Mouse (Mus musculus) adrenal gland, postnatal 10 days (tissue): ENCODE measurements around the gene Grin2c. TPM values are rescaled to one million over a fixed set of nuclear protein-coding genes. Genes with fewer than 3 reads are reported as not detected.

Experiments used
- DNase-seq: peaks from one replicate; pipeline ENCODE4 v3.0.0; 2021; ENCODE audit warnings: mixed read lengths
- total RNA-seq, 2 experiments: library from RNA; stranded (reverse); gene quantifications; 2 replicates each; pipeline ENCODE4 v1.2.3; 2021

Gene Grin2c
- total RNA-seq, 2 experiments from 2014 or later, result 0.61 to 0.75 TPM

DNA sequence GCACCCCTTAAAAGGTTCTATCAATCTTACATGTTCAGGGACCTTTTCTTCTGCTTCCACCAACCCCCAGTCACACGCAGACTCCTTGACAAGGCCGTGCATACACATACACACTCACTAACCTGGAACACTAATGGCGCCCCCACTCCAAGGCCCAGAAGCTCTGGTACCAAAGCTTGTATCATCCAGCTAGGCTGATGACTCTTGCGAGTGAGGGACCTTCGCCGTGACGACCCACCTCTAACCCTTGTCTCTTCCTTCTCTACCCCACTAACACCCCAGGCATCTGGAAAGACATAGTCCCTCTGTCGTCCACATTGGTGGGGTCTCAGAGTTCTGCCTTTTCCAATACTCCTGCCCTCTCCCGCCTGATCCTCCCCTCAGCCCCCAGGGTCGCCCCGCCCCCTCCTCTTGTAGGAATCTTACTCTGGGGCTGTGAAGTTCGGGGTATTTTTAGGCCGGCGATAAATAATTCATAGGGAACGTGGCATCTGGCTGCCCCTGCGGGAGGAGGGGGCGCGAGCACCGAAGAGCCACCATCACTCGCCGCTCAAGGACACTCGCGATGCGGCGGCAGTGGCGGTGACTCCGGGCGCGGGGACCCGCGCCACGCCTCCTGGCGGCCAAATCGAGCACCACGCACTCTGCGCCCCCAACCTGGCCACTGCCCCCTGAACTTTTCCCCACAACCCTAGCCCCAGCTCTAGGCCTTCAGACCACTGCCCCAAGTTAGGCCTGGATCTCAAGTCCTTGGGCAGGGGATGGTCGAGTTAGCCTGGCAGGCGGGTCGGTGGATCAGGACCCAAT is 2.0 kb downstream of the Grin2c start:
- DNase-seq, result no peak

DNA sequence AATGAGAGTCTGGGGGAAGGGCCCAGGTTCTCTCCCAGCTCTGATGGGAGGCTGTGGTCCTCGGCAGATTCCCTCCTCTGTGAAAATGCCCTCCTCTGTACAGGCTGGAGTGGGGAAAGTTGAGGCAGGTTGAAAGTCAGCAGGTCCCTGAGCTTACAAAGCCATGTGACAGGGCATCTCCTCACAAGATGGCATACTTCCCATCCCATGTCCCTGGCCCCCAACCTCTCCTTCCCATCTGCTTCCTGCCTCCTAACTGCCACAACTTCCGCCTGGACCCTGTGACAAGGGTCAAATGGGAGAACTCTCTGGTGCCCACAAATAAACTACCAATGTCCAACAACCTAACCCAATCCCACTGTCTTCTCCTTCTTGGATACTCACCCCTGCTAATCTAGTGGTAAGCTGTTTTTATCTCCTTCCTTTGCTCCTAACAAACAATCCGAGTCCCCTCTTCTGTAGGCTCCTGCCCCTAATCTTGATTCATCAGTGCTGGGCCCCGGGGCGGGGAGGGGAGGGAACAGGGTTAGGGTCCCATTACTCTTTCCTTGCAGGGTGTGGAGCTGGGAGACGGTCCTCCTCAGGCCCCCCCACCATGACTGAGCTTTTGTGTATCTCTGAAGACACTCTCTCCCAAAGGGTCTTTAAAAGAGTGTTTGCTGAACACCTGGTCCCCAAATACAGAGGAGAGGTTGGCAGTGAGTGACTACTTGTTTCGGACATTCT is 2.7 kb downstream of the Grin2c start:
- DNase-seq, result no peak

DNA sequence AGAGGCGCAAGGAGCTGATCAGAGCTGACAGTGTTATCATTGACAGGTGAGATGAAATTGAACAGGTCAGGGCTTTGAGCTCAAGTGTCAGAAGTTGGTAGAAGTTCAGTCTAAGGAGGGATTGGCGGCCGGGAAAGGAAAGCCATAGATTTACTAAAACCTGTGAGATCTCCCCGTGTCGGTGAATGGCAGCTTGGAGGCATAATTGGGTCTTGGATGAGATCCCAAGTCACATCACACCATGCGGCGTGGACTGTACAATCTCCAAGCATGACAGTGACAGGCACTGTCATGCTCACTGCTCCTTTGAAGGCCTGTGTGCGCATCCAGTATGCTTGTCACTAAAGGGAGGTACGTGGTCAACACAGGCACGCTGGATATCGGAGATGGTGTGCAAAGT is 4.1 kb downstream of the Grin2c start:
- DNase-seq, result no peak

DNA sequence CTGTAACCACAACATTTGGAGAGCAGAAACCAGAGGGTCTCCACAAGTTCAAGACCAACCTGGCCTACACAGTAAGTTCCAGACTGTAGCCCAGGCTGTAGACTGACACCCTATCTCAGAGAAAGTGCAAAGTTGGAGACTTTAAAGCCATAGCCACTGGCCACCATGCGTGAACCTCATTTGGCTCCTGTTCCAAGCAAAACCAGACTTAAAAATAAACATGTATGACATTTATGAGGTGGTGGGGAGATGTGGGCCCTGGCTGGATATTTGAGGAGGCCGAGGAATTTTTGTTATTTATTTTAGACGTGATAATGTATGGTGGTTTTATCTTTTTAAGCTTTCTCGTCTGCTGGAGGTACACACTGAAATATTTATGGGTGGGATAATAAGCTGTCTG is 7.9 kb downstream of the Grin2c start:
- DNase-seq, result no peak

DNA sequence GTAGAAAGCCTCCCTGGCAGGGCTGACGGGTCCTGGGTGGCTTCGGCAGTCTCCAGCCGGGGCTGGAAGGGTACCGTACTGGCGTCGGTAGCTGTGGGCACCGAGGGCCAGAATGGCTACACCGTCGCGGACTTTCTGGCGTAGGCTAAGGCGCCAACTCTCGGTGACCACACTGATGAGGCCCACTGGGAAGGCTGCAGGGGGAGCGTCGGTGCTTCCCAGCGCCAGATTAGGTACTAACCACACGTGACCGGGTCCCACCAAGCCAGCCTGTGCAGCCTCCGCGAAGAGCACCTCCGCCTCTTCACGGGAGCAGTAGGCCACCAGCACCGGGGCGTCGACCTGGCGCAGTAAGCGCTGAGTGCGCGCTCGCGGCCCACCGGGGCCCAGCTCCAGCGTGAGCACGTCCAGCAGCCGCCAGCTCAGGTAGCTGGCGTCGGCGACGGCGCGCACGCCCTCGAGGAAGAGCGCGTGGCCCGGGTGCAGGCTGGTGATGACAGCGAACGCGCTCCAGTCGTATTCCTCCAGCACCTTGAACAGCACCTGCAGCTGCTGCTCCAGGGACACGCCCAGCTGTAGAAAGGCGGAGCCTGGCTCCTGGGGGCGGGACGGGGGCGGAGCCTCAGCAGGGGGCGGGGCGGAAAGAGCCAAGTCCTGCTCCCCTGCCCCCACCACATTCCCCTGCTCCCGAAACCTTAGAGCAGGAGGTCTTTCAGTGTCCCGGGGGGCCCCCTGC is 9.1 kb downstream of the Grin2c start:
- no peak for DNase-seq

DNA sequence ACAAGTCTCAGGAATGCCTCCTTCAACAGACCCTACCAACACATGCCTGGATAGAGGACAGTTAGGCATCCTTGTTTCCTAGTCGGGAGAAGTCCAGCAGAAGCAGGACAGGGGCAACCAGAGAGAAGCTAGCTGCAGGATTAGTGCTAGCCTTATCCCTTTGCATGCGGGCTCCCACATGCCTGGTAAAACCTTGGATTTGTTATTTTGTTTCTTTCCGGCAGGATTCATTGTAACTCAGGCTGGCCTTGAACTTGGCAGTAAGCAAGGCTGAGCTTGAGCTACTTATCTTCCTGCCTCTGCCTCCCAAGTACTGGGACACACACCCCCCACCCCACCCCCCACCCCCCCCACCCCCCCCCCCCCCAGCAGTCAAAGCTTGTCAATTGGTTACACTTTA is 15.8 kb downstream of the Grin2c start:
- DNase-seq, result no peak

DNA sequence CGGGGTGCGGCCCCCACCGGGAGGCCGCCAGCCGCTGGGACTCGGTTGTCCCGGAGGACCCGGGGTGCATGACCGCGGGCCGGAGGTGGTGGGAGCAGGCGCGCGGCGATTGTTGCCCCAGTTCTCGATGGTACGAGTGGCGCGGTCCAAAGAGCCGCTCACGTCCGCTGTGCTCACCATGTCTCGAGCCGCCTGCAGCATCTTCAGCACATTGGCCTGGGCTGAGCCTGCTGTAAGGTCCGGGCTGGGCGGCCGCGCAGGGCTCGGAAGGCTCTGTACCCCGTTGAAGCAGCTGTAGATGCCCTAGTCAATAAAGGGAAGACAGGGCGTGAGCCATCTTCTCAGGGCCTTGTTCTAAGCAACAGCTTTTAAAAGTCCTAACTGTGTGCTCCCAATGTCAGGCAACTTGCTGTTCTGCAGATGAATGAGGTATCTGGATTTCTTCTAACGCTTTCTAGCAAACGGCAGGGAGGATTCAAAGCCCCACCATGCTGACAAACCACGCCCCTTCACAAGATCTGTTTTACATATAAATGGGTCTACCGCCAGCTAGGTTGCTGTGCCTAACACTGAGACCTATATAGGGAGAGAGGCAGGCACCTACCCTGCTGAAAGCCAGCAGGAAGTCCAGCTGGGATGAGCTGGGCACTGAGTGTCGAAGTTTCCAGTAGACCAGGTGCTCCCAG is 16.5 kb downstream of the Grin2c start:
- DNase-seq, result no peak

DNA sequence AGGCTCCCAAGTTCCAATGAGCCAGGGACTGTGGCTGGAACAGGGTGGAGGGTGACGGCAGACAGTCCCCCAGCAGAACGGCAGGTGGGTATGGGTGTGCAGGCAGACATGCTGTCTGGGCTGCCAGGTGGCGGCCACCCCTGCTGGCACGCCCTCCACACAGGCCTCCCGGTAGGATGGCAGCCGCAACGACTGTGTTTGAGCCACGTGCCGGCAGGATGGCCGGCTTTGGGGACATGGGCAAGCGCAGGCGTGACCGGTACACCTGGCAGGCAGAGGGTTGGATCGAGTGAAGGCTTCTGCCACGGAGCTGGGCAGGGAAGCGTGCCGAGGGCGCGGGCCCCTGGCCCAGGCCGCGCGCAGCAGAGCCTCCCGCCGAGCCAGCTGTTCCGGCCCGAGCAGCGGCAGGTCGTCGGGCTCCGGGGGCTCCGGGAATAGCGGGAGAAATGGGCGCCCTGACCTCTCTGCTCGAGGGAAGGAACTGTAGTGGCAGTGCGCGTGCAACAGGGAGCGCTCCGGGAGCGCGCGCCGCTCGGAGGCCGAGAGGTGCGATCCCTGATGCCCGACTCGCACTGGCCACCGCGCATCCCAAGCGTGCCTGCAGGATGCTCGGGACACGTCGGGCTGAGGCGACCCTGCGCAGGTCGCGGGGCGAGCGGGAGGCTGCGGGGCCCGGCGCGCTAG is 17.2 kb downstream of the Grin2c start:
- DNase-seq, result peak; percentile 56

DNA sequence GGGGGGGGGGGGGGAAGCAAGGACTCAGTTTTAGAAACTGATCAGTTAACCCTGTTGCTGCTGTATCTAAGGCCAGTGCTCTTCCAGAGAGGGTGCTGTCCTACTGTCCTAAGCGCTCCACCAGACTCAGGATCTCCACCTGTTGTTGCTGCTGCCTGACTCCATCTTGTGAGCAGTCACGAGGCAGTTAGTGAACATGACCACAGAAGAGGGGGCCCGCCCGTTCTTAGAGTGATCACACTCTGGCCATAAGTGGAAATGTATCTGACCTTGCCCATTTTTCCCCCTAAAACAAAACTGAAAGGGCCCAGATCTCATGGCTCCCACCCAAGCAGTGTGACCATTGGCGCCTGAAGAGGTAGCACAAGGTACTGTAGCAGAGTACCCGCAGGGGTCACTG is 19.1 kb downstream of the Grin2c start:
- DNase-seq, result no peak

DNA sequence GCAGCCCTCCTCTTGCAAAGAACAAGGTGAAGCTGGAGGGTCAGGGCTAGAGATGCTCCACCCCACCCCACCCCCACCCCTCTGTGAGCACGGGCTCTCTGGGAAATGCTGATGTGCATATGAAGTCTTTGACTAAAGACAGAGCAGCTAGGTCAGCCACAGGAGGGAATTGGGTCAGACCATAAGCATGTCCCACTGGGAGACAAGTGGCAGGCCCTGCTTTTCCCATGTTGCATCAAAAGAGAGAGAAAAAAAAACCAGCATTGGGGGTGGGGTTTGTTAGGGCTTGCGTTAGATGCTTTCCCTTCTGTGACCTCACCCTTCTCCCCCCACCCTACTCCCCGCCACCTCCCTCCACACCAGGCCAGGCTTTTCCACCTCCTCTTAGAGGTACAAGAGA is 19.8 kb downstream of the Grin2c start:
- DNase-seq, result no peak

DNA sequence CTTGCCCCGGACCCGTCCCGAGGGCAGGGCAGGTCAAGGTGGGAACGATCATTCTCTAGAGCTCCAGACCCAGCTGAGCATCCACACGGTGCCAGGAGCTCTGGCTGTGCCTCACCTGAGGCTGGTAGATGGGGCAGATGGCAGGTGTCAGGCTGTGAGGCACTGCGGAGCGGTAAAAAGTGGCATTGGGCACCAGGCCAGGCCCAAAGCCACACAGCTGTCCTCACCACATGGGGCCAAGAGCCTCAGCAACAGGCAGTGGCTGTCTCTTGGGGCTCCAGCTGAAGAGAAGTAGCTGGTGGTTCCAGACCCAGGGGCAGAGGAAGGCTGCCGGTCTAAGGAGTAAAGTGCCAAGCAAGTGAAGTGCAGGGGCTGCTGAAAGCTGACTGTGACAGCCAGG is 20.7 kb downstream of the Grin2c start:
- peak; percentile 29 for DNase-seq

DNA sequence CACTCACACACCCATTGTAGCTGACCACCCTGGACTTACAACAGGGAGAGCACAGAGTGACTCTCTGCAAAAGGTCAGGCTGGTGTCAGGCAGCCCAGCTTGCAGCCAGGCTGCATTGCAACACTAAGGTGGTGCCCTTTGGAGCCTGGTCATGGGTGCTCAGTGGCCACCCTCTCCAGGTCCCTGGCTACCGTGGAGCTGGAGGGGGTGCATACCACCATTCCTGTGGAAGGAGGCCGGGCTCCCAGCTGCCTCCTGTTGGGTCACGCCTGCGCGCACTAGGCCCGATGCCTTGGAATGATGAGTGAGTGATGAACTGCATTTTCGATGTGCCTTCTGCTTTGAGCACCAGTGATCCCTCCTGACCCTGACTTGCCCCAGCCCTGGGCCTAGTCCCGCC is 22.2 kb downstream of the Grin2c start:
- no peak for DNase-seq

DNA sequence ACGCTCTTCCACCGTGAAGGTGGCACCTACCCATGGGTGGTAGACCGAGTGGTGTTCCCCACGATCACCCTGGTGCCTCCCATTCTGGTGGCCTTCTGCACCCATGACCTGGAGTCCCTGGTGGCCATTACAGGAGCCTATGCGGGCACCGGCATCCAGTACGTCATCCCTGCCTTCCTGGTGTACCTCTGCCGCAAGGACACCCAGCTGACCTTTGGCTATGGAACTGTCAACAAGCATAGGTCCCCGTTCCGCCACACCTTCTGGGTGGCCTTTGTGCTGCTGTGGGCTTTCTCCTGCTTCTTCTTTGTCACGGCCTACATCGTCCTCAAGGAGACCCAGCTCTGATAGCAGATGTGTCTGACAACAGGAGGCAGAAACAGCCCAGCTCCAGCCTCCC is 23.3 kb downstream of the Grin2c start:
- DNase-seq, result no peak

DNA sequence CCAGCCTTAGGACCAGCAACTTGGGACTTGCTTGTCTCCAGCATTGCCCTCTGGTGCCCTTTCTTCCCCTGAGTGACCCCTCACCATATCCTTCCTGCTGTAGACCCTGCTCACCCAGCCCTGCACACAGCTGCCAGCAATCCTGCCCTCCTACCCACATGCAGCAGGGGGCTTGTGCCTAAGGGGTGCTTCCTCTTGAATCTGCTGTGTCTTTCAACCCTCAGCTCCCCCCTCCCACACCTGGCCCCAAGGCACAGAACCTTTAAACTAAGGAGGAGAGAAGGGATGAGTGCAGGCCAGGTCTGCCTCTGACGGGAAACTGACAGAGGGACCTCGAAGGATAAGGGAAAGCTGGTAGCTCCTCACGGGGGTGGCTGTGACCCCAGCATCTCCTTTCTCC is 24.3 kb downstream of the Grin2c start:
- DNase-seq, result no peak

DNA sequence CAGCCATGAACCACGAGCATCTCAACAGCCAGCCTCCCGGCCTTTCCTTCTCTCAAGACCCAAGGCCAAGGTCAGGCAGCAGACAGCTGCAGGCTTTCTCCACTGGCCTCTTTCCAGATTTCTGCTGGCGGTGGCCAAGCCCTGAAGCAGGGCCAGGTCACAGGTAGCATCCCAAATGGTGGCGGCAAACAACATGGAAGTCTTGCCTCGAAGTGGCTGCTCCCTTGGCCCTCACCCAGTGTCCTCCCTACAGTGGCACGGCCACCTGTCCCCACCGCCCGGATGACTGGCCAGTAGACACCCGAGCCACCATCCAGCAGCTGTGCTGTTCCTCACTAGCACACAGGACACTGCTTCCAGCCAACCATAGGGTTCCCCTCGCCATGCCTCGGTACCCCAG is 25.6 kb downstream of the Grin2c start:
- peak; percentile 47 for DNase-seq

DNA sequence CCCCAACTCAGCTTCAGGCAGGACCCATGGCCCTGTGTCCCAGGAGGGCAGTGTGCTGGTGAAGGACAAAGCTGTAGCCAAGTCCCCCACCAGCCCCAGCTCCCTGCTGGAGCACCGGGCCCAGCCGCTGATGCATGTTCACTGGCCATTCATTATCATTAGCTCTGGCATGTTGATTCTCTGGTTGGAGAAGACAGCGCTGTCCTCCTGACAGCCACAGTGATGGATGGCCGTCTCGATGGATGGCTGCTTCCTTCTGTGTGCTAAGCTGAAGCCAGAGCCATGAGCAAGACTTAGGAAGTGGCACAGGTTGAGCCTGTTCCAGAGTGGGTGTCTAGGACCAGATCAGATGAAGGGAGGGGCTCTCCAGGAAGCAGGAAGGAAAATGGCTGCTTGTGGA is 30.5 kb downstream of the Grin2c start:
- no peak for DNase-seq

DNA sequence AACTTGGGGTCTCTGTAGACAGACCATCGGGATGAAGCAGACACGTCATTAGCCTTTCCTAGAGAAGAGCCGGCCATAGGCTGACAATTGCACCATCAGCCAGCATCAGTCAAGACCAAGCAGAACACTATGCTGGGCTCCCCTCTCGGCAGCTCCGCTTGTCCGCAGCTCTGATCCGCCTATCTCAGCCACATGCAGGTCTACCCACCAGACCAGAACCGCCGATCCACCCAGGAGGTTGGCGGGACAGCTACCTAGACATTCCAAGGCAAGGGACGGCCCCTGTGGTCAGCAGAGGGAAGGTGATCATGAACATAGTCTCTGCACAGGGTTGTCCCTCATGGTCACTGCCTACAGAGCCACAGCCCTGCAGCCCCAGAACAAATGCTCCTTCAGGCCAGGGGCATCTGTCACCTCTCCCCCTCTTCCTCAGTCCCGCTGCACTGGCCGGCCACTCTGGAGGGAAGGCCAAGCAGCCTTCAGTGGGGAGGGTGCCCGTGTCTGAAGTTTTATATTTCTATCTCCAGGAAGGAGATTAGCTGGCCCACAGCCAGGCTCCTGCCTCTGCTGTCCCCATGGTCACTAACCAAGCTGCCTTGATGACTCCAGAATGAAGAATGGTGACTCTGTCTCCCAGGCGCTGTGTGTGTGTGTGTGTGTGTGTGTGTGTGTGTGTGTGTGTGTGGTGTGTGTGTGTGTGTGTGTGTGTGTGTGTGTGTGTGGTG is 32.6 kb downstream of the Grin2c start:
- DNase-seq, result peak; percentile 82

DNA sequence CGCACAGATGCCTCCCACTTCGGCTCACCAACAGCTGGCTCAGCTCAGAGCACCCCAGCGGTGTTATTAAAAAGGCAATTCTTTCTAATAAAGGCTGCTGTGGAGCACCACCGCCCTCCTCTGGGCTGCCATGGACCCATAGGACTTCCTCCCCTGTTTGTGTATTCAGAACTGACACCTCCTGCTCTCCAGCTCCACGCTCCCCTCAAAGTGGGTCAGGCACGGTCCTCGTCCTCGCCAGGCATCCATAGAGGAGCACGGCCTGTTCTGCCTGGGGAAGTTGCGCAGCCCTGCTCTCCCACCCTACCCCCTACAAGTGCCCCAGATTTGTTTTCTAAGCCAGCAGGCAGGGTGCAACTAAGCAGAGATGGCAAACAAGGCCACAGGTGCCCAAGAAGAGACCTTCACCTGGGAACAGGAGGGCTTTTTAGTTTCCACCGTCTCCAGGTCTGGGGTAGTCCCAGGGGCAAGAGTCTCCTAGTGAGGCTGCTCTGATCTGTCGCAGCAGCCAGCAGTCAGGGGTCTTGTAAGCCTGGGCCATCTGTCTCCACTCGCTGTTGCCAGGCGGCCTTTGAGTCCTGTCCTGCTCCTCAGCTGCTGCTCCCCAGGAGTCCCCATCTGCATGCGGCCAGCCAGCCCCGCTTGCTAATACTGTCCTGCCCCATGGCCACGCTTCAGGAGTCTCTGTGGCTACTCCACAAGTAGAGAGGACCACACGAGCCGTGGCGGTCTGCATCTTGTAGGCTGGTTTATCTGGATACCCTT is 33.3 kb downstream of the Grin2c start:
- DNase-seq, result no peak

DNA sequence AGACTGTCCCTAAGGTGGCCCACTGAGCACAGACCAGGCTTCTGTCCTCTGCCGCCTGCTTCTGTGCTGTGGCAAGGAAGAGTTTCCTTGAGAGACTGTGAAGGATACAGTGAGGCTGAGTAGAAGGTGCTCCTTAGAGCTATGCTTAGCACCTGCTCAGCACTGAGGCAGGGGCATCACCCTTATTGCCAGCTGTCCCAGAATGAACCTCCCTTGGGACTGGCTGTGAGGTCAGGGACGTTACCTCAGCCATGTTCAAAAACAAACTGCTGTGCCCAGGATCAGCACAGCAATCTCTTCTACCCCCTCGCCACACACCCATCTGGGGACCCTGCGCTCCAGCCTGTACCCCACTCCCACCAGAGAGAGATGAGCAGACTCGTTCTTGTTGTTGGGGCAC is 34.2 kb downstream of the Grin2c start:
- no peak for DNase-seq

DNA sequence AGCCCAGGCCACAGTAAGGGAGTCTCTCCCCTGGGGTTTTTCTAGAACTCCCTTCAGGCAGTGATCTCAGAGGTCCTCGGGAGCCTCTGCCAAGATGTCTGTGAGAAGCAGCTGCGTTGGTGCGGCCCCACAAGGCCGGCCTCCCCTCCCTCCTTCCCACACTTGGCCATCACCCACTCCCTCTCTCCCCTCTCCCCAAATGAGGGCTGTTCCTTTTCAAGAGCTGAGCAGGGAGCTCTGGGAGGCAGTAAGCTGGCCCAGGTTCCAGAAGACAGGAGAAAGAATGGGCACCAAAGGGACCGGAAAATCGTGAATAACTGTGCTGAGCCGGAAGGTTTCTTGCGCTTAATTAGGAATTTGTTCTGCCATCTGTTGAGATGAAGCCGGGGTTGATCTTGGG is 35.1 kb downstream of the Grin2c start:
- DNase-seq, result no peak
